Mouse (Mus musculus) kidney, adult 2 months (tissue): ENCODE measurements around the gene Slc8a3. TPM values are rescaled to one million over a fixed set of nuclear protein-coding genes. Genes with fewer than 3 reads are reported as not detected.

Source experiments
- DNase-seq: peaks from one replicate; pipeline ENCODE4 v3.0.0; 2021
- H3K27ac ChIP-seq: fragments of 200-500 bp; 2 replicates; pipeline ENCODE4 v1.5.1; 2012; ENCODE audit warnings: low read depth, low read length, control low read depth, inconsistent platforms; ENCODE audit not compliant: insufficient read depth
- H3K27me3 ChIP-seq: fragments of 200-500 bp; replicated peaks from 2 replicates; pipeline ENCODE4 v1.6.1; 2012; ENCODE audit warnings: mild to moderate bottlenecking, moderate library complexity, low read length, inconsistent platforms; ENCODE audit not compliant: control insufficient read depth, insufficient read depth
- H3K36me3 ChIP-seq: fragments of 200-500 bp; 2 replicates; pipeline ENCODE4 v1.6.1; 2012; ENCODE audit warnings: mild to moderate bottlenecking, moderate library complexity, low read length, inconsistent platforms; ENCODE audit not compliant: control insufficient read depth, insufficient read depth
- H3K4me1 ChIP-seq: fragments of 200-500 bp; 2 replicates; pipeline ENCODE4 v1.6.1; 2011; ENCODE audit warnings: low read length; ENCODE audit not compliant: control insufficient read depth, insufficient read depth
- H3K4me3 ChIP-seq: fragments of 200-500 bp; 2 replicates; pipeline ENCODE4 v1.5.1; 2011; ENCODE audit warnings: mild to moderate bottlenecking, low read depth, low read length, control low read depth; ENCODE audit not compliant: insufficient read depth
- CTCF ChIP-seq: fragments of 200-500 bp; conservative IDR thresholded peaks from 2 replicates; pipeline ENCODE4 v1.5.1; 2011; ENCODE audit warnings: low read depth, mild to moderate bottlenecking, control low read depth, low read length, moderate library complexity, mixed read lengths; ENCODE audit not compliant: insufficient read depth, insufficient read length
- POLR2A ChIP-seq: fragments of 200-500 bp; IDR thresholded peaks from one replicate; pipeline ENCODE4 v1.6.1; 2011; ENCODE audit warnings: low read depth, low read length, control low read depth
- WGBS: fragments of 180-500 bp; shearing (Covaris S2); methylation state at CpG from one replicate; pipeline ENCODE4 v1.1.7; 2018; 5-methylcytosine and 5-hydroxymethylcytosine counted together
- polyA plus RNA-seq: library from polyadenylated mRNA; depleted of rRNA; stranded (reverse); fragments of >200 nt; gene quantifications from 2 replicates; pipeline ENCODE4 v1.2.3, GENCODE M21; 2012; rRNA removed

Gene Slc8a3
- polyA plus RNA-seq, 1 experiment, result 0.17 TPM

DNA sequence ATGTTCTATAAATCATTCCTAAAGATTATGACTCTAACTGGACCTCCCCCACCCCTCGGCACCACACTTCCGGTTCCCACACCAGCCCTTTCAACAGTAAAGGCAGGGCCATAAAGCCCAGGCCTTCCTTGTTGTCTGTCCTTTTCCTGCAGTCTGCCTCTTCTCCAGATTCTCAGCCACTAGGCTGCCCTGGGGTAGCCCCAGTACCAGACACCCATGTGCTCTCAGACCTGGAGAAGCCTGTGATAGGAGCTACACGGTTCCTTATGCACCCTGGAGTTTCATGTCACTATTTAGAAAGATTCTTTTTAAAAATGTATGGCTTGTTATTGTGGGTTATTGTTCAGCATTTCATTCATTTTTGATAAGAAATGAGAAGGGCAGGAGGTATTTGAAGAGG lies 172.6 kb downstream of the Slc8a3 start:
- Histone ChIP-seq H3K27ac (no peak overlapping the region), H3K36me3 (no peaks in the 10 kb centered on the region), H3K27me3 (no peaks in the 10 kb centered on the region), H3K4me1 (no peaks in the 10 kb centered on the region), H3K4me3 (no peak overlapping the region)
- no peak for TF ChIP-seq POLR2A
- TF ChIP-seq CTCF, result no peak
- DNase-seq, result no peak
- 27% methylated on average over 3 of the region's 3 CpGs for WGBS

DNA sequence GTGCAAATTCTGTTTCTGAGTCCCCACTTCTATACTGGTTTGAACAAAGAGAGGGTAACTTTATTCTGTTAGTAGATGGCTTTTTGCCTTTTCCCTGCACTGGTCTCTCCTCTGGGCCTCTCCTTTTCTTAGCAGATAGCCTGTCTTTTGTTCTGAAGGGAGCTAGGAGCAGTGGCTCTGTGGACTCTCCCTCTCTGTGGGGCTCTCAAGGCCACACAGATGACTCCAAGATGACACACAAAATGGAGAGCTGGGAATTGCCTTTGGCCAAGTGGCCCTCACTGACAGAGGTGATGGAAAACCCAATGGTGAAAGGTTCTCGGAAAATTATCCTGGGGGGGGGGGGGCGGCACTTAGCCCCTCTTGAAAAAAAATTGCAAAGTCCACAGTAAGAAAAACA lies 173.0 kb downstream of the Slc8a3 start:
- WGBS, result 42% methylated on average over 2 of the region's 2 CpGs
- H3K36me3 ChIP-seq, result no peaks in the 10 kb centered on the region
- no peaks in the 10 kb centered on the region for H3K4me1 ChIP-seq
- no peak overlapping the region for H3K27ac ChIP-seq
- TF ChIP-seq CTCF (no peak), POLR2A (no peak)
- DNase-seq, result no peak
- no peaks in the 10 kb centered on the region for H3K27me3 ChIP-seq
- H3K4me3 ChIP-seq, result no peak overlapping the region

DNA sequence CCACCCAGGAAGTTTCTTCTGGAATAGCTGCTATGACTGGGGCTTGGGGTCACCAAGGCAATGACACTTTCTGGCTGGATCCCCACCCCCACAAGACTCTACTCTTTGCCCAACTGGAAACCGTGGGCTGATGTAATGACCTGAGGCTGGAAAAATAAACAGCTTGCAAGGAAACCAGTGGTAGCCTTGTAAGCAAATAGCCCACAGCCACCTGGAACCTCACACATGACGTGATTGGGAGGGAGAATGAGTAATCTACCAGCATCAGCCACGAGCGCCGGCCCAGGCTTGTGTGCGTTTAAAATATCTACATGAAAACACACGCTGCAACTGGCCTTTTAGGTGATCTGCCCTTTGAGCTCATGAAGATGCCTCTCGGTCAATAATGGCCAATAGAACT lies 176.1 kb downstream of the Slc8a3 start:
- no peak overlapping the region for H3K4me3 ChIP-seq
- H3K4me1 ChIP-seq, result no peaks in the 10 kb centered on the region
- WGBS, result 64% methylated on average over 8 of the region's 8 CpGs
- H3K27me3 ChIP-seq, result no peaks in the 10 kb centered on the region
- H3K27ac ChIP-seq, result no peak overlapping the region
- H3K36me3 ChIP-seq, result no peaks in the 10 kb centered on the region
- TF ChIP-seq POLR2A (no peak), CTCF (no peak)
- no peak for DNase-seq

DNA sequence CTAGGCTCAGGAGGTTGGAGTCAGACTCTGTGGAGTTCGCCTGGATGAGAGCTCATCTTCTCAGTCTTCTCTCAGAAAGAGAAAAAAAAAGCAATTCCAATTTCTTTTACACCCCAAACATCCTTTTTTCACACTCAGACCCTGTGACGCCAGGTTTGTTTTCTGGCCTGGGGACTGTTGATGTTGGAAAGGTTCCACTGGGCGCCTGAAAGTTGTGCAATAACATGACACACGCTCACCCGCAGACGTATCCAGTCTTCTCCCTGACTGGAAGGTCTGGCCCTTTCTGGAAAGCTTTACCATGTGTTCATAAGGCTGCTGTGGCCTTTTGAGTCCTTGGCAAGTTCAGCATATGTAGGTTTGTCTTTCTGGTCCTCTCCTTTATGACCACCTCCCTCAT lies 177.3 kb downstream of the Slc8a3 start:
- WGBS, result 61% methylated on average over 6 of the region's 6 CpGs
- H3K4me1 ChIP-seq, result no peaks in the 10 kb centered on the region
- TF ChIP-seq CTCF (no peak), POLR2A (no peak)
- no peaks in the 10 kb centered on the region for H3K36me3 ChIP-seq
- H3K27me3 ChIP-seq, result no peaks in the 10 kb centered on the region
- no peak overlapping the region for H3K4me3 ChIP-seq
- H3K27ac ChIP-seq, result no peak overlapping the region
- DNase-seq, result peak; percentile 13

DNA sequence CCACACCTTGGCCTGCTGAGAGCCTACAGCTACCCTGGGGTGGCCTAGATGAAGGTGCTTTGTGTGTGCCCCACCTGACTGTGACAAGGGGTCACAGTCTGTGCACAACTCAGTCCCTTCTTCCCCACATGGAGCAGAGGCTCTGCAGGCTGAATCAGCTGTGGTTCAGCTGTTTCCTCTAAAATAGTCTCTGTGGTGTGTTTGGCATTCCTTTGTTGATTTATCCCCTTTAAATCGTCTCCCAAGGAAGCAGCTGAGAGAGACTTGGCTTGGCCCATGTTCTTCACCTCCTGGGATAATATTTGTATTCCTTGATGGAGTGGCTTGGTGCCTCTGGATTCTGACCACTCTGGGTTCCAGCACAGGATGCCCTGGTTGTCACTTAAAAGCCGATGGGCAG lies 180.9 kb downstream of the Slc8a3 start:
- Histone ChIP-seq H3K36me3 (no peaks in the 10 kb centered on the region), H3K27ac (no peak overlapping the region), H3K4me1 (no peaks in the 10 kb centered on the region), H3K27me3 (no peaks in the 10 kb centered on the region), H3K4me3 (no peak overlapping the region)
- WGBS, result 44% methylated on average over 2 of the region's 2 CpGs
- TF ChIP-seq CTCF (no peak), POLR2A (no peak)
- DNase-seq, result no peak

DNA sequence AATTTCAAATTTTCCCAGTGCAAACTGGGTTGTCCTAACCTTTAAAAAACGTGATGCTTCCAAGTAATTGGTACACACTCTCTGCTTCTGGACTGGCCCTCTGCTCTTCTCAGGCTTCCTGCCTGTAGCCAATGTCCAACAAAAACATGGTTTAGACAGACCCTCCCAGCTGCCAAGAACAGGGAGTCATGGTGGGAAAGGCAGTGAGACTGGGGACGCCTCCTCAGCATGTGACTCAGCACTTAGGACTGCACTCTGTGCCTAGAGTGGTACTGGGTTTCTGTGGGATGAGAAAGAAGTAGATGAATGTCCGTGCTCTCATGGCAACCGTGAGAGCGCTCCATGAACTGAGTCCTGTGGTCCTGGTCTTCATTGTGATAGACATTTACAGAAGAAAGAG lies 182.1 kb downstream of the Slc8a3 start:
- Histone ChIP-seq H3K27ac (no peak overlapping the region), H3K36me3 (no peaks in the 10 kb centered on the region), H3K4me1 (no peaks in the 10 kb centered on the region), H3K27me3 (no peaks in the 10 kb centered on the region), H3K4me3 (no peak overlapping the region)
- no peak for TF ChIP-seq CTCF
- no peak for TF ChIP-seq POLR2A
- 75% methylated on average over 5 of the region's 5 CpGs for WGBS
- DNase-seq, result no peak

DNA sequence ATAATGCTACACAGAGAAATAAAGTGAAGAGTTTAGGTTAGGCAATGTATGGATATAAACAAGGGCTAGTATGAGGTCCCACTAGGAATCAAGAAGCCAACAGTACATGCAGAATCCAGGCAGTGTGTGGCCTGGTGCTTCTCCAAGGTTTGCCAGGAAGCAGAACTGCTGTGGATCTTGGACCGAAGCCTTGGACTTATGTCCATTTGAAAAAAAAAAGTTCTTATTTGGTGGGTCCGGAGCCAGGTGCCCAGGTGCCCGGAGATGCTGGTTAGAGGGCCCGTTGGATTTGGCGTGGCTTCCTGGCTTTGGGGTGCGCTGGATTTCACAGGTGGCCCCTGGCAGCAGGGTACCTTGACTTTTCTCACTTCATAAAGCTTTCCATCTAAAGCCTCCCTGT lies 185.0 kb downstream of the Slc8a3 start:
- TF ChIP-seq POLR2A (no peak), CTCF (no peak)
- WGBS, result 81% methylated on average over 6 of the region's 6 CpGs
- no peaks in the 10 kb centered on the region for H3K27me3 ChIP-seq
- no peak overlapping the region for H3K4me3 ChIP-seq
- no peaks in the 10 kb centered on the region for H3K4me1 ChIP-seq
- no peaks in the 10 kb centered on the region for H3K36me3 ChIP-seq
- H3K27ac ChIP-seq, result no peak overlapping the region
- DNase-seq, result no peak

Other genes with a start within 250 kb of the Slc8a3 start
- gene Gm4787, start 46.3 kb upstream of the Slc8a3 start, polyA plus RNA-seq, result 0.31 and 0.35 TPM in 2 replicates
- gene Adam4, start 88.8 kb upstream of the Slc8a3 start, polyA plus RNA-seq, result 0.25 and 0.29 TPM in 2 replicates
- 115 and 117 TPM in 2 replicates for gene Cox16, start 151.9 kb upstream of the Slc8a3 start, polyA plus RNA-seq
- 14.5 and 21.3 TPM in 2 replicates for gene Gm20498, start 199.7 kb upstream of the Slc8a3 start, polyA plus RNA-seq
- gene Synj2bp, start 199.7 kb upstream of the Slc8a3 start, polyA plus RNA-seq, result 35.8 and 42.0 TPM in 2 replicates
- gene Adam21, start 235.3 kb upstream of the Slc8a3 start, polyA plus RNA-seq, result 0.02 and 0.04 TPM in 2 replicates